Mouse (Mus musculus): ENCODE data around the gene 4931422A03Rik. TPM values are rescaled to one million over a fixed set of nuclear protein-coding genes. Genes with fewer than 3 reads are reported as not detected.

4931422A03Rik gene
- polyA plus RNA-seq, 1 experiment from 2014 or later, result 1.9 TPM

GRCm38 (mm10) chr2:103919488-103919887, 108.7 kb downstream of the 4931422A03Rik start:
- Histone ChIP-seq H3K9ac (ENCODE audit: low read length) (no peak overlapping the region), H3K27ac (ENCODE audit: low read length) (no peak overlapping the region), H3K36me3 (ENCODE audit: control insufficient read depth, insufficient read depth, low read length) (no peaks in the 10 kb centered on the region), H3K4me3 (ENCODE audit: low read length) (no peak overlapping the region), H3K9me3 (ENCODE audit: control insufficient read depth, low read length) (no peaks in the 10 kb centered on the region), H3K27me3 (ENCODE audit: control insufficient read depth, insufficient read depth, low read depth, low read length) (no peaks in the 10 kb centered on the region), H3K4me2 (ENCODE audit: low read depth, low read length) (no peak overlapping the region), H3K4me1 (replicated peaks; ENCODE audit: control insufficient read depth, insufficient read depth, low read length) (no peaks in the 10 kb centered on the region)
- 86% methylated on average over 6 of the region's 6 CpGs for WGBS
- ATAC-seq (ENCODE audit: low read depth), result no peak

GRCm38 (mm10) chr2:103918375-103918774, 109.8 kb downstream of the 4931422A03Rik start:
- ATAC-seq (ENCODE audit: low read depth), result no peak
- Histone ChIP-seq H3K9ac (ENCODE audit: low read length) (no peak overlapping the region), H3K27me3 (ENCODE audit: control insufficient read depth, insufficient read depth, low read depth, low read length) (no peaks in the 10 kb centered on the region), H3K27ac (ENCODE audit: low read length) (no peak overlapping the region), H3K4me2 (ENCODE audit: low read depth, low read length) (no peak overlapping the region), H3K4me3 (ENCODE audit: low read length) (no peak overlapping the region), H3K9me3 (ENCODE audit: control insufficient read depth, low read length) (no peaks in the 10 kb centered on the region), H3K4me1 (replicated peaks; ENCODE audit: control insufficient read depth, insufficient read depth, low read length) (0 out of 2 replicates have a peak, but pooled peaks cover 2% of the 10 kb centered on the region), H3K36me3 (ENCODE audit: control insufficient read depth, insufficient read depth, low read length) (no peaks in the 10 kb centered on the region)
- WGBS, result 78% methylated on average over 2 of the region's 2 CpGs

GRCm38 (mm10) chr2:103917375-103917774, 110.8 kb downstream of the 4931422A03Rik start:
- Histone ChIP-seq H3K4me3 (ENCODE audit: low read length) (no peak overlapping the region), H3K36me3 (ENCODE audit: control insufficient read depth, insufficient read depth, low read length) (no peaks in the 10 kb centered on the region), H3K27me3 (ENCODE audit: control insufficient read depth, insufficient read depth, low read depth, low read length) (no peaks in the 10 kb centered on the region), H3K4me2 (ENCODE audit: low read depth, low read length) (no peak overlapping the region), H3K9me3 (ENCODE audit: control insufficient read depth, low read length) (no peaks in the 10 kb centered on the region), H3K4me1 (replicated peaks; ENCODE audit: control insufficient read depth, insufficient read depth, low read length) (0 out of 2 replicates have a peak, but pooled peaks cover 2% of the 10 kb centered on the region), H3K27ac (ENCODE audit: low read length) (no peak overlapping the region), H3K9ac (ENCODE audit: low read length) (no peak overlapping the region)
- ATAC-seq (ENCODE audit: low read depth), result no peak
- WGBS, result 79% methylated on average over 5 of the region's 5 CpGs

Other genes with a start within 250 kb of the 4931422A03Rik start
- gene Caprin1, start 230.7 kb downstream of the 4931422A03Rik start, polyA plus RNA-seq (2015; fragmentation: Nextera tagmentation; extraction: Ambion mirVana), result 265 and 302 TPM in 2 replicates
- 27.1 and 31.6 TPM in 2 replicates for gene Lmo2, start 70.4 kb downstream of the 4931422A03Rik start, polyA plus RNA-seq (2015; fragmentation: Nextera tagmentation; extraction: Ambion mirVana)
- 63.5 and 63.6 TPM in 2 replicates for gene Fbxo3, start 640 bp downstream of the 4931422A03Rik start, polyA plus RNA-seq (2015; fragmentation: Nextera tagmentation; extraction: Ambion mirVana)
- gene Gm10912, start 37.5 kb upstream of the 4931422A03Rik start, polyA plus RNA-seq (2015; fragmentation: Nextera tagmentation; extraction: Ambion mirVana), result not detected in 2 replicates
- not detected in 2 replicates for gene Gm10799, start 40.2 kb upstream of the 4931422A03Rik start, polyA plus RNA-seq (2015; fragmentation: Nextera tagmentation; extraction: Ambion mirVana)
- gene Cd59b, start 41.5 kb upstream of the 4931422A03Rik start, polyA plus RNA-seq (2015; fragmentation: Nextera tagmentation; extraction: Ambion mirVana), result 6.7 and 9.7 TPM in 2 replicates
- 27.8 and 28.3 TPM in 2 replicates for gene Cd59a, start 67.4 kb upstream of the 4931422A03Rik start, polyA plus RNA-seq (2015; fragmentation: Nextera tagmentation; extraction: Ambion mirVana)
- not detected in 2 replicates for gene A930018P22Rik, start 94.4 kb upstream of the 4931422A03Rik start, polyA plus RNA-seq (2015; fragmentation: Nextera tagmentation; extraction: Ambion mirVana)

All from lung, embryonic 16.5 days (tissue).